Mouse (Mus musculus) layer of hippocampus, postnatal 25 days (tissue): ENCODE measurements at regions not wholly inside any gene's neighbourhood (a gene's known extent, or its start where the extent isn't known, plus 50 kb on each side); places are given as distances from the start of the nearest gene placed in this dataset.
A peak's percentile ranks its signal among the peaks of the same experiment; 100 is the strongest.

Experiments used
- DNase-seq, 2 experiments: peaks; one replicate each; pipeline ENCODE4 v3.0.0; 2022; ENCODE audit warnings: mixed read lengths in 2 of 2, low spot score in 1 of 2; ENCODE audit errors: extremely low spot score in 1 of 2

- DNase-seq: no peak
Observed at GRCm38 (mm10) chr16:54440932-54441331, 856.9 kb downstream of the Zpld1 start.

DNA sequence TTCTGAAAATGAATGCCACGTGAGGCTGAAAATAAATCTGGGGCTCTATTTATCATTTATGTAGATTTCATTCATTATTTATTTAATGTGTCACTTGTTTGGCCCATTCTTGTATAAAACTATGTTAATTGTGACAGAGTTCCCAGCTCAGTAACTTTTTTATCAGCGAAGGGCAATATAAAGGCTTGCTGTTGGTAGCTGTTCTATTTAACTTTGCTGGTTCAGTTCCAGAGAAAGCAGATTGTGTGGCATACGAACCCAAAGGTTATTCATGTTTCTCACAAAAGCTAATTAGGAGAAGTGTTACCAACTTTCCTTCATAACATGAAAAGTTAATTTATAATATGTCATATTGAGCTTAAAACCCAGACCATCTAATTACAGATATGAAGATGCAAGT is 891.1 kb downstream of the Zpld1 start:
- DNase-seq: no peak

DNA sequence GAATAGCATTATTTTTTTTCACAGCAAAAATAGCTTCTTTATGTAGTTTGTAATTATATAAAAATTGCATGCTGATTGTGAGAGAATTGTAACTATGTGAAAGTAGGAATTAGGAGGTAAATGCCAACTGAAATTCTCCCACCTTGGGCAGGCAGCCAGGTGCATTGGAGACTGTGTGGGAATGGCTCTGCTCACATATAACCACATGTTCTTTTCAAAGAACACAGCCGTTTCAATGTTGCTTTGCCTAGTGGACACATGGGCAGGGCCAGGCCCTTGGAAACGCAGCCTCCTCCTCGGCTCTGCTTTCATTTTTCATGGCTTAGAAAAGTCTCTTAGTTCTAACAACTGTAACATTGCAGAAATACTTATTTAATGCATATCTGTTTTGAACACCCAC is 913.8 kb downstream of the Zpld1 start:
- peak in 1 of 2 experiments; percentile 29 for DNase-seq

DNA sequence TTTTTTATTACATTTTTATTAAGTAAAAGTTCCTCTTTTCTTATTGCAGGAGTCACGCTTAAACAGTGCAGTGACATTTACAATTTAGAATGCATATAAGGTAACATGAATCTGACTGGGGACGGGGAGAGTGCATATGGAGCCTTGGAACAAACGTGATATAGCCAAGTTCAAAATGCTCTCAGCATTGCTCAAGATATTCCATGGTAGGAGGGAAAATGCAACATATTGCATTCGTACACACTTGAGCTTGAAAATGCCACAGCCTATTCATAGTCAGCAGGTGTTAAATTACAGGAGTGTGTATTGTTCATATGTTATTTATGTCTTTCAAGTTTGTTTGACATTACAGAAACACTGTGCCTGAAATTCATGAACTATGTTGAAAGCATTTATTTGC is 922.8 kb downstream of the Zpld1 start:
- DNase-seq: no peak

DNA sequence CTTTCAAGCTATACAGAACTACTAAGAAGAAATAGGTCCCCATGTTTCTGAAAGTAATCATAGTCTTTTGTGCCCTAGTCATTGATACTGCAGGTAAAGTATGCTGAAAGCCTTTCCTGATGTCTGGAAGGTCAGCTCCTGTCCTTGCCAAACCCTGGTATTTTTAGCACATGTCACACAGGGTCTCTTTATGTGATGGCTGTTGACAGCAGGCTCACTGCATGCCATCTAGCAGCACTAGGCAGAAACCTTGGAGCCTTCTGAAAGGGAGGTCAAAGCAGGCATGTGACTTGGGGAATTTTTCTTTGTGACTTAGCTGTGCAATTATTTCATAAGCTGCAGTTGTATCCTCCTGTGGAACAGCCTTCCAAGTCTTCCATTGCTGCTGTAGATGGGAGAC is 943.4 kb downstream of the Zpld1 start:
- no peak for DNase-seq

DNA sequence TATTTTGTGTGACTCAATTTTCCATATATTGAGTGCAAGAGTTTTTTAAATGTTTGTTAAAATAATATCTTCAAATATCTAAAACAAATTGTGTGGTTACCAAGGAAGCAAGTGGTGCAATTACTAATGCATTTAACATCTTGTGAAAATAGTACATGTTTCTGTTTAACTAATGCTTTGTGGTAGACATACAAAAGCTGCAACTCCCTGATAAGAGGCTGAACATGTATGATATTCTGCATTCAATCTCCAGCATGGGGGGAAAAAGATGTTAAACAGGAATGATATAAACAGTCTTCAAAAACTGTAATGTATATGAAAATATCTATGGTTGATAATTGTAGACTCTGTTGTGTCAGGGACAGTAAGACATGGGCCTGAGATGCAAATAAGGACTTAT is 949.0 kb downstream of the Zpld1 start:
- no peak for DNase-seq

DNA sequence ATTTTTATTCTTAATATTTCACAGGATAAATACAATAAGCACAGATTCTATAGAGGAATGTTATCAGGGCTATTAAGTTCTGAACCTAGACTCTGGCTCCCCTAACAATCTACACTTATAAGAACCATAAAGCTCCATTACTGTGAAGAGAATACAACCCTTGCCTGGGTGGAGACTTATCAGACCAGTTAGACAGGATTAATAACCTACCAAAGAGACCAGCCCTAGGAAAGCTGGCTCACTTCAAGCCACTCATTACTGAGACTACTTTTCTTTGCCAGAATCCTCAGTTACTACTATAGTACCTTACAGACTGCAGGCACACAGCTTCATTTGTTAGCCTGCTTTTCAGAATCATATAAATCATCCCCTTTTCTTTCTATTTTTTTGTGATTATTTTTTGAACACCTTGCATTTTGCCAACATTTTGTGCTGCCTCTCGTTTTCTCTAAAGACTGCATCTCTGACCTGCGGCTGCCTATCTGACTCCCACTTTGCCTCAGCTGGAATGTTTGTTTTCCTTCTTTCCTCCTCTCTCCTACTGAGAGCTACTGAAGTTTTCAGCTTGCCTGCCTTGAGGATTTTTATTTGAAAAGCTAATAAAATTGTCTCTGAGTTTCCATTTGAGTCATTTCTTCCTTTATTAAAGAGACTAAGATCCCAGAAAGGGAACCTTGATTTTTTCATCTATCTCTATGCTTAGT is 951.5 kb downstream of the Zpld1 start:
- DNase-seq: no peak
